Mouse (Mus musculus) adrenal gland, postnatal 4 days (tissue): Measurements from ENCODE around the gene Slc4a5. TPM values are rescaled to one million over a fixed set of nuclear protein-coding genes. Genes with fewer than 3 reads are reported as not detected.

Experiments
- DNase-seq, 2 experiments: peaks; one replicate each; pipeline ENCODE4 v3.0.0; 2021 to 2022; ENCODE audit warnings: low spot score in 2 of 2, mixed read lengths in 2 of 2
- total RNA-seq, 2 experiments: library from RNA; stranded (reverse); gene quantifications; 2 replicates each; pipeline ENCODE4 v1.2.3; 2021

The Slc4a5 gene
- total RNA-seq, 2 experiments from 2014 or later, result 0.40 to 0.42 TPM

DNA sequence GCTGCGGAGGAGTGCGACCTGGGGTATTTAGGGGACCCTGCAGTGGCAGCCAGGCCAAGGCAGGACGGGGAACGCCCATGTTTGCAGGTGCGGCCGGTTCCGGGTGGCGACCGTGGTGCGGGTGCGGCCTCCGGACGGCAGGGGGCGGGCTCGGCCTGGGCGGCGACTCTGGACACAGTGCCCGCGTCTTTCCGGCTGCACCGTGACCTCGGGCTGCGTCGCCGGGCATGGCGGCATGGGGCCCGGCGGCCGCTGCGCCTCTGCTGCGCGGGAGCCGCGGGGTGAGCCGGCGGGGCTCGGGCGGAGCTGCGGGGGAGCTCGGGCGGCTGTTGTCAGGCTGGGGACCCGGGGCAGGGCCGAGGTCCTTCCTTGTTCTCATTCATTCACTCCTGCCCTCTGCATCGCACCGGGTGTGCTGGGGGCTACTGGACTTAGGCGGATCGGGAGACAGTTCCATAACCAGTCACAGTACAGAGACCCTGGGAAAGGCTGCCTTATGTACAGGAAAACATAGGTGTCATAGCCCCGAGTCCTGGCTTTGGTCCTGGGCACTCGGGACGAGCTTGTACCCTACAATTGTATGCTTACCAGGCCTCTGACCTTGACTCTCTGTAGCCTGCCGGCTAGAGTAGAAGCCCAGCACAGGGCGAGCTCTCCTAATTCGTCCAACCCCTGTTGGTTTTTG, 129.8 kb downstream of the Slc4a5 start:
- peak; percentile 86 to 96 for DNase-seq

DNA sequence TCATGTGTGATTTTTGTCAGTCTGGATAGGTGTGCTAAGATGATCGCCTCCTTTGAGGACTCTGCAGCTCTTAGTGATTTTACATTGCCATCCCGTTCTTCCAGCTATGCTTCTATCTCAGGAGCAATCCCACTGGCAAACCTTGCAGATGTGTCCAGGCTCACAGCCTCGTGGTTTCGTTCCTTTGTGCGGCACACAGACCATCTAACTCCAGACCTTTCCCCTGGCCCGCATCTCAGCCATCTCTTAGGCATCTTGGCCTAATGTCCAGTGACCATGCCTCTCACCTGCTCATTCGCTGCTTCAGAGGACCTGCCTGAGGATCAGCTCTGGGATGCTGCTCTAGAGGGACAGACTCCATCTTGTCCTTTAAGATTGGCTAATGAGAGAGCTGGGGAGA, 130.5 kb downstream of the Slc4a5 start:
- DNase-seq, result no peak

DNA sequence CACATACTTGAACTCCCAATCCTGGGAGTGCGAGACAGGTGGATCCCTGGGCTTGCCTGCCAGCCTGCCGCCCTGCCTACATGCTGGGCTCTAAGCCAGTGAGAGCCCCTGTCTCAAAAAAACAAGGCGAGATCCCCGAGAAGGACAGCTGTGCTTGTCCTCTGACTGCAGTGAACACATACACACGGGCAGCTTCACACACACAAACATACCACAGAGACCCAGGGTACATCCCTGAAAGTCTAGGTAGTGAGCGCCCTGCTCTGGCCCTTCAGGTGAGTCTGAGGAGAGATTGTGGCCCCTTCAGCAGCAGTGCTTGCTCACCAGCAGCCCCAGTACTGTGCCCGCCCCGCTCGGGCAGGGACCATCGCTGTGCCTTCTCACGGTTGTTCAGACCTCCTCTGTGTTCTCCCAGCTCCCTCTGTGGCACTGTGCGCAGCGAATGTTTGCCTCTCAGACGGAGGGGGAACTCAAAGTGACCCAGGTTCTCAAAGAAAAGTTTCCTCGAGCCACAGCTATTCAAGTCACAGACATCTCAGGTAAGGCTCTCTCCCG, 131.3 kb downstream of the Slc4a5 start:
- no peak for DNase-seq

DNA sequence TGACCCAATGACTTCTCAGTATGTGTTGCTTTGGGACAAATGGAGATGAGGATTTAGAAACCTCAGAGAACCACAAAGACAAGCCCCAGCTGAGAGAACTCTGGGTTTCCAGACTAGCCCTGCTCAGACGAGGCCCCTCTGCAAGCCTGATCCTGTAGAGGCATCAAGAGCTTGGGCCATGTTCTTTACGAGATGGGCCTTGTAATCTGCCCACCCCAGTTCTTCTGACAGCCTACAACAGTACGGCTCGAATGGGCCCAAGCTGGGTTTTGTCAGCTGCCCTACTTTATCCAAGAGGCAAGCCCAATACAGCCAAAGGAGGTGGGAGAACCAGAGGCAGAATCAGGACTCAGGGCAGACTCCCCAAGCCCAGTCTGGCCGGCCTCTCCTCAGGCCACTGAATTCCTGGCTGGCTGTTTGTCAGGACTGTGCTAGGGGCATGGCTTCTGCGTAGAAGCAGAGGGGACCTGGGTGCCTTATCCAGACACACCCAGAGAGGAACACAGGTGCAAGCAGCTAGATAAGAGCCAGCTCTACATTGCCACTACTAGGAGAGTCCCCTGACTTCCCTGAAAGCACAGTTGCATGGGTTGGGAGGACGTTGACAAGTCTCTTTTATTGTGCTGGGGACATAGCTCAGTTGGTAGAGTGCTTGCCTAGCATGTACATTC, 132.0 kb downstream of the Slc4a5 start:
- DNase-seq, result no peak

DNA sequence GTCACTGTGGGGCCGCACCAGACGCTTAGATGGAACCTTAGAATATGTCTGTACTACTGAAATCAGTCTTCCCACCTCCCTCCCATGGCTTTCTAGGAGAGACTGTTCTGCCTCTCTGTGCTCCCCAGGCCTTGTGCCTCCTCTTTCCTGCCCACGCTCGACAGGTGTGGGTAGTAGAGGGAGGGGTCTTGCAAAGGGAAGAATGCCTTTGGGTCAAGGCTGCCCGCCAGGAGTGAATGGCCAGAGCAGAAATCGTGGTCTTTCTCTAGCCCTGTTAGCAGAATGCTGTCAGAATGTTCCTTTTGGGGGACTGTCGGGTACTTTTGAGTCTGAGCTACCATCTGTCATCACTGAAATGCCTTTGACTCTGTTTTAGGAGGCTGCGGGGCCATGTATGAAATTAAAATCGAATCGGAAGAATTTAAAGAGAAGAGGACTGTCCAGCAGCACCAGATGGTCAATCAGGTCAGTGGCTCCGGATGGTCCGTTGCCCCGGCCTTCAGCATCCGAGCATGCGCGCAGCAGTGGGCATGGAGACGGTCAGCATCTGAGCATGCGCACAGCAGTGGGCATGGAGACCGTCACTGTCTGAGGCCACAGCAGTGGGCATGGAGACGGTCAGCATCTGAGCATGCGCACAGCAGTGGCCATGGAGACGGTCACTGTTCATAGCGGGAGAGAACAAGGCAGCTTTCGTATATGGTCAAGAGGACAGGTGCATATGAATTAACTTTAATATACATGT, 133.2 kb downstream of the Slc4a5 start:
- no peak for DNase-seq

Other genes starting within 250 kb of the Slc4a5 start
- gene Dok1, start 186.4 kb upstream of the Slc4a5 start, total RNA-seq, result 10 to 100 TPM; 16.1 to 16.2 TPM
- 1 to 10 TPM; 6.2 to 9.4 TPM for gene Loxl3, start 185.7 kb upstream of the Slc4a5 start, total RNA-seq
- gene Aup1, start 165.3 kb upstream of the Slc4a5 start, total RNA-seq, result 100 to 1,000 TPM; 170 to 175 TPM
- 10 to 100 TPM; 63.3 to 68.5 TPM for gene Htra2, start 164.6 kb upstream of the Slc4a5 start, total RNA-seq
- 1 to 10 TPM; 4.1 to 4.4 TPM for gene Dqx1, start 162.0 kb upstream of the Slc4a5 start, total RNA-seq
- gene Tlx2, start 149.5 kb upstream of the Slc4a5 start, total RNA-seq, result 10 to 100 TPM; 24.0 to 30.0 TPM
- gene Pcgf1, start 142.0 kb upstream of the Slc4a5 start, total RNA-seq, result 10 to 100 TPM; 69.2 to 79.1 TPM
- 10 to 100 TPM; 18.6 to 22.4 TPM for gene Lbx2, start 133.5 kb upstream of the Slc4a5 start, total RNA-seq
- 10 to 100 TPM; 10.0 to 15.7 TPM for gene Ccdc142, start 118.2 kb upstream of the Slc4a5 start, total RNA-seq
- 10 to 100 TPM; 10.6 to 11.4 TPM for gene Gm42688, start 118.2 kb upstream of the Slc4a5 start, total RNA-seq
- 10 to 100 TPM; 77.6 to 82.6 TPM for gene Mrpl53, start 110.8 kb upstream of the Slc4a5 start, total RNA-seq
- gene Mogs, start 104.3 kb upstream of the Slc4a5 start, total RNA-seq, result 10 to 100 TPM; 60.1 to 64.3 TPM
- 10 to 100 TPM; 84.5 to 86.4 TPM for gene Wbp1, start 98.3 kb upstream of the Slc4a5 start, total RNA-seq
- 10 to 100 TPM; 29.0 to 31.7 TPM for gene Ino80b, start 94.4 kb upstream of the Slc4a5 start, total RNA-seq
- gene Rtkn, start 84.4 kb upstream of the Slc4a5 start, total RNA-seq, result 10 to 100 TPM; 36.8 to 40.3 TPM
- gene Wdr54, start 63.4 kb upstream of the Slc4a5 start, total RNA-seq, result 1 to 10 TPM; 3.5 to 3.6 TPM
- gene 1700003E16Rik, start 63.4 kb upstream of the Slc4a5 start, total RNA-seq, result under 1 TPM; 0.40 to 0.53 TPM
- gene Dctn1, start 53.9 kb upstream of the Slc4a5 start, total RNA-seq, result 100 to 1,000 TPM; 156 to 176 TPM
- 10 to 100 TPM; 18.2 to 23.8 TPM for gene Mthfd2, start 106.1 kb downstream of the Slc4a5 start, total RNA-seq
- 10 to 100 TPM; 75.9 to 78.2 TPM for gene Mob1a, start 106.2 kb downstream of the Slc4a5 start, total RNA-seq
- gene Bola3, start 129.3 kb downstream of the Slc4a5 start, total RNA-seq, result 100 to 1,000 TPM; 130 to 162 TPM
- gene Tet3, start 239.3 kb downstream of the Slc4a5 start, total RNA-seq, result 10 to 100 TPM; 79.0 to 79.5 TPM